Mouse (Mus musculus): Measurements from ENCODE around the gene Ergic2.

Ergic2 gene

DNA sequence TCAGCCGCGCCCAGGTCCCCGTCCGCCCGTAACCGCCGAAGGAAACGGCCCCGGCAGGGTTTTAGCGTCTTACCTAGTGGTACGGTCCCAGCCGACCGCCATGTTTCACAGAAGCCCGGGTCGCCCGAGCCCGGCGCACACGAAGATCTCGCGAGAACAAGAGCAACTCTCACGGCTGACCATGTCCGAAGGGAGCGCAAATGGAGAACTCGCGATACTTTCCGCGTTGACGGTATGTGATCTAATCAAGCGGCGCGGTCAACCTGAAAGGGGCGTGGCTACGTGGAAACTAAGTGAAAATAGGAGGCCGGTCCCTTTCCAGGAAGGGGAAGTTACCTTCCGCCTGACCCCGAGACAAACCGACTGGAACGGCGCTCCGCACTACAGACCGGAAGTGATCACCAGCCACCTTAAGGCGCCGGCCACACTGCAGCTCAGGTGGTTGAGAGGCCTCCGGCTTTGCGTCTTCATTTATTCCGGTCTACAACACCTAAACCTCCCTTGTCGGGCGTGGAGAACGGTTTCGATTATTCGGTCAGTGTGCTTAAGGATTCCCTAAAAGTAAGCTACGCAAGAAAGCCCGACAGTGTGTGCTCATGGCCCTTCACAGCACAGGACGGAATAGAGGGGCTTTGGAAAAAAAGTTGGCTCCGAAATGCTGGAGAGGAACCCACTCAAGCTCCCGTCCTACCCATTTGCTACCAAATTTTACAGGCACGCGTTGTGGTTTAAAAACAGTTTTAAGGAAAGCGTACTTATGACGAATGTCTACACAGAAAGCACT is at the start of gene Ergic2:
Gene Ergic2, minus strand, starts transcription at position 478 of the 784 bp plus-strand sequence.
- in situ Hi-C loops (cut with MboI; ENCODE audit: unreplicated experiment in 2 of 2) = loop anchor here (5.0 to 10.0 kb wide), 3 partner anchors 483 to 705 kb away; no protein-coding TSS in a partner anchor

DNA sequence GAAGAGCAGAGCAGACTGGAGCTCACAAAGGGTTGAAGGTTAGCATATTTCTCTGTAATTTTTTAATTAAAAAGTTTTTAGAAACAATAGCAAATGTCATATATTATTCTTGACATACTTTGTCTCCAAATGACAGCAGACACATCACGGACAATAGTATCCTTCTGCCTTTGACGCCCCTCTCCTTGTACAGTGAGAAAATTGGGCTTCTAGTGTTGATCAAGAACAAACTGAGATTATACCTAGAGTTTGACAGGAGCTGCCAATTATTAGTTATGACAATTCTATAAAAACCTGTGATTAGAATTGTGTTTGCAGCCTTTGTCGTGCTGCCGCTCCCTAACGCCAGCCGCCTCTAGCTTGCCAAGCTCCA is 48.5 kb upstream of the Ergic2 start:
- in situ Hi-C loops (cut with MboI; ENCODE audit: unreplicated experiment in 2 of 2) = loop anchor here in 1 of 2 experiments (10.0 kb wide), 1 partner anchor 54 kb away; no protein-coding TSS in a partner anchor

DNA sequence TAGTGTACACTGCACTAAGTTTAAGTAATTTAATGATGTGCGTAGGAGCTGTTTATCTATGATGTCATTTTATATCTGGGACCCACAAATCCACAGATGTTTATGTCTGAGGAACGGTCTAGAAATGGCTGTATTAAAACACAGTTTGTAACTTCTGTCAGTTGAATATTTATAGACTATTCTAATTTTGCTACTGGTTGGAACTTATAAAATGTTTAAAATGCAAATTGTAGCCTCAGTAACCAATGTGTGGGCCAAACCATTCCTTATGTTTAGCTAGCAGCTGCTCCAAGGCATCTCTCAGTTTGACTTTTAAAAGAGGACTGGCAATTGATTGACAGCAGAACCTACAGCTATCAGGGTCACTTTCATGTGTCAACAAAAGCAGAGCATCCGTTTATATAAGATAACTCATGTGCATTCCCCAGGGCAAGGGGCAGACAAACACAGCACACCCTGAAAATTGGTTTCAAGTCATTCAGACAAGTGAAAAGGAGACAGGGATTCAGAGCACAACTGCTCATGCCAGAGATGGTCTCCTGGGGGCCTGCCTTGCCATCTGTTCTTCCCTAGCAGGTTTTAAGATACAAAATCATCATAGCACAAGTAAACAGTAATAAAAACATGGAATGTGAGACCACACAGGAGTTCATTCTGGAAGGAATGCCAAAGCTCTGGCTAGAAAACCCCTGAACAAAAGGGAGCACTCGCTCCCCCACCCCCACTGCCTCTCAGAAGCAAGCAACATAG is 48.0 kb upstream of the Ergic2 start:
- in situ Hi-C loops (cut with MboI; ENCODE audit: unreplicated experiment in 2 of 2) = loop anchor here (5.0 to 10.0 kb wide), 3 partner anchors 55 to 185 kb away; partner anchors contain the start of gene Tmtc1 (in 1 of the 2)

DNA sequence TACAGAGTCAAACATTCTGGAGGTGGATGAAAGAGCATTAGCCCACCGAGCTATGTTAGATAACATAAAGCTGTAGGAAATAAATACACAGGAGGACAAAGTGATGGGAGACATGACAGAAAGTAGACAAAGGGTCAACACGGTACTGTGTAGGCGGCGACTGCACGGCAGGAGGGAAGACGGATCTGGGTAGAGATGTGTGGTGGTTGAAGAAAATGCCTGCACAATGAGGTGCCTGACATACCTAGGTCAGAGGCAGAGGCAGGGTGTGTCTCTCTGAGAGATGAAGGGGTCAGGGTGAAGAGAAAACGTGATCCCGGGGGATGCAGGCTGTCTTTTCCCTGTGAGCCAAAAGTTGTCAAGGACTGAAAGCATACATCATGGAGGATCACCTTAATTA is 46.9 kb upstream of the Ergic2 start:
- in situ Hi-C loops (cut with MboI; ENCODE audit: unreplicated experiment in 2 of 2) = loop anchor here (5.0 to 10.0 kb wide), 2 partner anchors 73 to 186 kb away; partner anchors contain the start of gene Tmtc1 (in 1 of the 2)

GRCm38 (mm10) chr6:148257805-148258204 is 45.6 kb upstream of the Ergic2 start:
- in situ Hi-C loops (cut with MboI; ENCODE audit: unreplicated experiment in 2 of 2) = loop anchor here (5.0 to 10.0 kb wide), 2 partner anchors 74 to 187 kb away; partner anchors contain the start of gene Tmtc1 (in 1 of the 2)

GRCm38 (mm10) chr6:148256109-148256508 is 43.9 kb upstream of the Ergic2 start:
- in situ Hi-C loops (cut with MboI; ENCODE audit: unreplicated experiment in 2 of 2) = loop anchor here (5.0 to 10.0 kb wide), 2 partner anchors 76 to 189 kb away; partner anchors contain the start of gene Tmtc1 (in 1 of the 2)

- in situ Hi-C loops (cut with MboI; ENCODE audit: unreplicated experiment in 2 of 2) = loop anchor here (5.0 to 10.0 kb wide), 2 partner anchors 77 to 189 kb away; partner anchors contain the start of gene Tmtc1 (in 1 of the 2)
Observed at GRCm38 (mm10) chr6:148255395-148256053, 43.4 kb upstream of the Ergic2 start.

DNA sequence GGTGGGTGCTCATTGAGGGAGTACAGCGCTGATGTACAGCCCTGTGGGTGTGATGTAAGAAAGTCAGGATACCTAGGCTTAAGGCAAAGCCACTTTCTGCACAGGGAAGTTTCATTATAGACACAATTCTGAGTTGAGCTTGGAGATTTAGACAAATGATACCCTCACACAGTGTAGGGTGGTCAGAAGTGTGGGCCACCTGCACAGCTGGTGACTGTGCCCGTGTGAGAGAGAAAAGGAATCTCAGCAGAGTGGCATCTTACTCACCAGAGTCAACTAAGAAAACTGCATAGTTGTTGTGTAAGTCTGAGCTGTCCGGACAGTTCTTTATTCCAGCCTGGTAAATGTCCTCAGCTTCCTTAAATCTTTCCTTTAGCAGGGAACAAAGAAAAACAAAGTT is 37.0 kb upstream of the Ergic2 start:
- in situ Hi-C loops (cut with MboI; ENCODE audit: unreplicated experiment in 2 of 2) = loop anchor here in 1 of 2 experiments (5.0 to 10.0 kb wide), 2 partner anchors 456 to 663 kb away; no protein-coding TSS in a partner anchor

- in situ Hi-C loops (cut with MboI; ENCODE audit: unreplicated experiment in 2 of 2) = loop anchor here in 1 of 2 experiments (5.0 to 10.0 kb wide), 2 partner anchors 456 to 664 kb away; no protein-coding TSS in a partner anchor
Observed at GRCm38 (mm10) chr6:148248625-148249024, 36.5 kb upstream of the Ergic2 start.

- in situ Hi-C loops (cut with MboI; ENCODE audit: unreplicated experiment in 2 of 2) = loop anchor here in 1 of 2 experiments (5.0 to 10.0 kb wide), 2 partner anchors 458 to 666 kb away; no protein-coding TSS in a partner anchor
Observed at GRCm38 (mm10) chr6:148246544-148246943, 34.4 kb upstream of the Ergic2 start.

DNA sequence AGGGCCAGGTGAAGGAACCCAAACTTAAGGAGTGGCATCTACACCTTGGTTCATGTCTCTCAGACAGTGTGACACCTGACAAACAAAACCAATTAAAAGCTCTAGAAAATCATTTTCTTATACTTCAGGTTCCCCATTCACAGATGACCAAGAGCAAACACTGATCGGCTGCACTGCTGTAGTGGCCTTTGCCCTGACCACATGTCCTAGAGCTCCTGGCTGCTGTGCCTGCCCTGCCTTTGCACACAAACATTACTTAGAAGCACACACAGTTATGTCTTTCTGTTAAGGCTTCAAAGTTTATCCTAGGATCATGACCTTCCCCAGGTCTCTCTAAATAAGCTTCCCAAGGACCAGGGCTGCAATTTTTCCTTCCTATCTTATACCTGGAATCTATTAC is 32.7 kb upstream of the Ergic2 start:
- in situ Hi-C loops (cut with MboI; ENCODE audit: unreplicated experiment in 2 of 2) = loop anchor here in 1 of 2 experiments (5.0 to 10.0 kb wide), 2 partner anchors 460 to 667 kb away; no protein-coding TSS in a partner anchor

DNA sequence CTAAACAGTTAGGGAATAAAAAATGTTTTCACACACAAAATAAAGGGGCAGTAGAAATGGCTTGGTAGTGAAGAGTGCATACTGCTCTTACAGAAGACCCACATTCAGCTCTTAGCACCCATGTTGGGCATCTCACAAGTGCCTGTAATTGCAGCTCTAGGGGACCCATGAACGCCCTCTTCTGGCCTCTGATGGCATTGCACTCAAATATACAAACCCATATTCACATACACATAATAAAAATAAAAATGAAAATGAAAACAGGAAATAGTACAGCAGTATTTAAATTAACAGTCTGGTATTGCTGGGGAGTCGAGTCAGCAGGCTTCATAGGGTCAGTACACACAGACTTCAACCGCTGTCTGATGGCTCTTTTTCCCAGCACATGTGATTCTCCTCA is 30.1 kb upstream of the Ergic2 start:
- in situ Hi-C loops (cut with MboI; ENCODE audit: unreplicated experiment in 2 of 2) = loop anchor here in 1 of 2 experiments (10.0 kb wide), 1 partner anchor 462 kb away; no protein-coding TSS in a partner anchor

- in situ Hi-C loops (cut with MboI; ENCODE audit: unreplicated experiment in 2 of 2) = loop anchor here in 1 of 2 experiments (10.0 kb wide), 1 partner anchor 463 kb away; no protein-coding TSS in a partner anchor
Observed at GRCm38 (mm10) chr6:148241685-148242084, 29.5 kb upstream of the Ergic2 start.

- in situ Hi-C loops (cut with MboI; ENCODE audit: unreplicated experiment in 2 of 2) = no loop called here
Observed at GRCm38 (mm10) chr6:148239311-148239710, 27.1 kb upstream of the Ergic2 start.

- in situ Hi-C loops (cut with MboI; ENCODE audit: unreplicated experiment in 2 of 2) = no loop called here
Observed at GRCm38 (mm10) chr6:148237453-148237852, 25.3 kb upstream of the Ergic2 start.

DNA sequence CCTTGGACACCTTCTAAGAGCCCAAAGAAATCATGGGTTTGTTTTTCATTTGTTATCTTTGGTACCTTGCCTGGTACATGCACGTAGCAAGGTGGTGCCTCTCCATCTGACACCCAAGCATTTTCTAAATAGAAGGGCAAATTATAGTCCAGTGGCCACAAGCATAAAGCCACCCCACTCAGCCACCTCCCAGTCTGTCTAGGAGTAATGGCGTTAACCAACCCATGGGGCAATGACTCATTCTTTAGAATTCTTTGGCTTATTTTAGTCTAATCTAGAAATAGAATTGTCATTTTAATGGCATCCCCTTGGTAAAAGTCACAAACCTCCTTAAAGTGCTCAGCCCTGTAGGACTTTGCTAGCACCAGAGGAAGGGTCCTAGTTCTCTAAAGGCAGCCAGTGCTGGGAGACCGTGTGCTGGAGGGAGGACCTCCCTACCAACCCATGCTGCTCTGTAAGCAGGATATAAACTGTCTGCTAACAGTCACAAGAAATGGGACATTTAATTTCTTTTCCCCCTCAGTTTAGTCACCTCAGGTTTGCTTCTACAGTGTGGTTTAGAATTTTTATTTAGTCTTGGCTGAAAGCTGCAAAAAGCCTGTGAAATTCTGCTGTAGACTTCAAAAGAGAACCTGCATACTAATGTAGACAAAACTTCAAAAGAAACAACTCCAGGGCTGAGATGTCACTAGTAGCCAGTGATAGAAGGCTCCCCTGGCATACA is 22.1 kb upstream of the Ergic2 start:
- in situ Hi-C loops (cut with MboI; ENCODE audit: unreplicated experiment in 2 of 2) = no loop called here

GRCm38 (mm10) chr6:148227542-148227941 is 15.4 kb upstream of the Ergic2 start:
- in situ Hi-C loops (cut with MboI; ENCODE audit: unreplicated experiment in 2 of 2) = no loop called here

DNA sequence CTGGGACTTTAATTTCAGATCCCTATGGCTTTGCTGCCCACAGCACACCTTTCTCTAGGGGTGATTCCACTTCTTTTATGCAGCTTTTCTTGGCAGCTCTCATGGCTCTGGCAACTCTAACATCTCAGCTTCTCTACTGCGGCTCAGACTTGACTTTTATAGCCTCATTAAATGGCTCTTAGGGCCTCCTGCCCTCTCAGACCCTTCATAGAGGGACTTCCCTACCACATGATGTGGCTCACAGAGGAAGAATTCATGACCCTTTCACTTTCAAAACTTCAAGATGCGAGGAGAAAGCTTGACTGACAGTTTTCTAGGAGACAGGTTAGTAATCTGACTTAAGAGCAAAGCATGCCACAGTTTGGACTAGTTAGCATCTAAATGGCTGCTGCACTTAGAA is 10.5 kb upstream of the Ergic2 start:
- in situ Hi-C loops (cut with MboI; ENCODE audit: unreplicated experiment in 2 of 2) = no loop called here

Data from v-Abl transformed pro-B cells (cell line).